Mouse (Mus musculus) midbrain, embryonic 16.5 days (tissue): ENCODE measurements around the gene Pigx. TPM values are rescaled to one million over a fixed set of nuclear protein-coding genes. Genes with fewer than 3 reads are reported as not detected.

Experiments
- ATAC-seq: fragments of 200-750 bp; cut with Nextera tagmentation; 2 replicates; pipeline ENCODE4 v1.8.0; 2017; ENCODE audit warnings: moderate TSS enrichment
- H3K27ac ChIP-seq: fragments of 300-500 bp; sonication (generic); 2 replicates; pipeline ENCODE4 v1.5.1; 2014; ENCODE audit warnings: mild to moderate bottlenecking, low read length, mixed read lengths
- H3K27me3 ChIP-seq: fragments of 300-500 bp; sonication (generic); 2 replicates; pipeline ENCODE4 v1.6.1; 2014; ENCODE audit warnings: low read depth, low read length, mixed read lengths; ENCODE audit not compliant: control insufficient read depth, insufficient read depth
- H3K36me3 ChIP-seq: fragments of 300-500 bp; sonication (generic); 2 replicates; pipeline ENCODE4 v1.6.1; 2014; ENCODE audit warnings: mild to moderate bottlenecking, low read length, moderate library complexity, mixed read lengths; ENCODE audit not compliant: control insufficient read depth, insufficient read depth
- H3K4me1 ChIP-seq: fragments of 300-500 bp; sonication (generic); 2 replicates; pipeline ENCODE4 v1.6.1; 2014; ENCODE audit warnings: mild to moderate bottlenecking, low read length, mixed read lengths; ENCODE audit not compliant: control insufficient read depth, insufficient read depth
- H3K4me2 ChIP-seq: fragments of 300-500 bp; sonication (generic); 2 replicates; pipeline ENCODE4 v1.6.1; 2014; ENCODE audit warnings: mild to moderate bottlenecking, low read length, mixed read lengths
- H3K4me3 ChIP-seq: fragments of 300-500 bp; sonication (generic); 2 replicates; pipeline ENCODE4 v1.5.1; 2014; ENCODE audit warnings: low read depth, mild to moderate bottlenecking, low read length, moderate library complexity, mixed read lengths
- H3K9ac ChIP-seq: fragments of 300-500 bp; sonication (generic); 2 replicates; pipeline ENCODE4 v1.6.1; 2014; ENCODE audit warnings: low read depth, low read length, mixed read lengths
- H3K9me3 ChIP-seq: fragments of 300-500 bp; sonication (generic); replicated peaks from 2 replicates; pipeline ENCODE4 v1.6.1; 2014; ENCODE audit warnings: mild to moderate bottlenecking, low read length, mixed read lengths; ENCODE audit not compliant: control insufficient read depth, poor library complexity, severe bottlenecking
- WGBS: fragments of 180-500 bp; shearing (Covaris S2); extraction: QIAGEN DNeasy Blood & Tissue Kit; methylation state at CpG from one replicate; pipeline ENCODE4 v1.1.7; 2014; 5-methylcytosine and 5-hydroxymethylcytosine counted together
- polyA plus RNA-seq: library from polyadenylated mRNA; unstranded; fragments of >200 nt; fragmentation: Nextera tagmentation; extraction: Ambion mirVana; gene quantifications from 2 replicates; pipeline ENCODE4 v1.2.1, GENCODE M21; 2015

The Pigx gene
- polyA plus RNA-seq, 1 experiment from 2014 or later = 104 TPM

- Histone ChIP-seq H3K4me1 (no peaks in the 10 kb centered on the region), H3K9me3 (no peaks in the 10 kb centered on the region), H3K4me2 (no peak overlapping the region), H3K27ac (no peak overlapping the region), H3K9ac (no peak overlapping the region), H3K36me3 (no peaks in the 10 kb centered on the region), H3K27me3 (no peaks in the 10 kb centered on the region), H3K4me3 (no peak overlapping the region)
- ATAC-seq = no peak
- 87% methylated on average over 20 of the region's 20 CpGs for WGBS
These were observed 30.1 kb upstream of the Pigx start for GRCm38 (mm10) chr16:32129449-32130189.

GRCm38 (mm10) chr16:32127046-32127445, 27.5 kb upstream of the Pigx start:
- 77% methylated on average over 4 of the region's 4 CpGs for WGBS

GRCm38 (mm10) chr16:32125364-32125763, 25.8 kb upstream of the Pigx start:
- 88% methylated on average over 3 of the region's 3 CpGs for WGBS
- no peaks in the 10 kb centered on the region for H3K9me3 ChIP-seq
- H3K27me3 ChIP-seq = no peaks in the 10 kb centered on the region
- H3K4me2 ChIP-seq = no peak overlapping the region
- H3K36me3 ChIP-seq = no peaks in the 10 kb centered on the region
- no peak overlapping the region for H3K27ac ChIP-seq
- ATAC-seq = no peak
- H3K9ac ChIP-seq = no peak overlapping the region
- H3K4me1 ChIP-seq = no peaks in the 10 kb centered on the region
- H3K4me3 ChIP-seq = no peak overlapping the region

More at GRCm38 (mm10) chr16:32127046-32127445, 27.5 kb upstream of the Pigx start:
- ATAC-seq = no peak
- H3K4me2 ChIP-seq = no peak overlapping the region
- H3K36me3 ChIP-seq = no peaks in the 10 kb centered on the region
- H3K4me3 ChIP-seq = no peak overlapping the region
- H3K9ac ChIP-seq = no peak overlapping the region
- no peaks in the 10 kb centered on the region for H3K9me3 ChIP-seq
- no peaks in the 10 kb centered on the region for H3K4me1 ChIP-seq
- H3K27ac ChIP-seq = no peak overlapping the region
- no peaks in the 10 kb centered on the region for H3K27me3 ChIP-seq

GRCm38 (mm10) chr16:32124444-32125335, 25.1 kb upstream of the Pigx start:
- no peaks in the 10 kb centered on the region for H3K27me3 ChIP-seq
- H3K9me3 ChIP-seq = no peaks in the 10 kb centered on the region
- no peak overlapping the region for H3K27ac ChIP-seq
- no peak for ATAC-seq
- no peaks in the 10 kb centered on the region for H3K36me3 ChIP-seq
- no peak overlapping the region for H3K4me2 ChIP-seq
- 63% methylated on average over 17 of the region's 17 CpGs for WGBS
- H3K4me3 ChIP-seq = no peak overlapping the region
- no peak overlapping the region for H3K9ac ChIP-seq
- no peaks in the 10 kb centered on the region for H3K4me1 ChIP-seq

GRCm38 (mm10) chr16:32124020-32124419, 24.5 kb upstream of the Pigx start:
- Histone ChIP-seq H3K4me2 (no peak overlapping the region), H3K9me3 (no peaks in the 10 kb centered on the region), H3K36me3 (no peaks in the 10 kb centered on the region), H3K27me3 (no peaks in the 10 kb centered on the region), H3K27ac (no peak overlapping the region), H3K9ac (no peak overlapping the region), H3K4me1 (no peaks in the 10 kb centered on the region), H3K4me3 (no peak overlapping the region)
- ATAC-seq = no peak
- WGBS = 91% methylated on average over 7 of the region's 7 CpGs

- H3K4me1 ChIP-seq = peaks cover under 1% of the 10 kb centered on the region; the same call in 1 of the 2 replicates
- H3K9me3 ChIP-seq = no peaks in the 10 kb centered on the region
- no peaks in the 10 kb centered on the region for H3K27me3 ChIP-seq
- H3K4me2 ChIP-seq = no peak overlapping the region
- H3K9ac ChIP-seq = no peak overlapping the region
- WGBS = 80% methylated on average over 3 of the region's 3 CpGs
- no peaks in the 10 kb centered on the region for H3K36me3 ChIP-seq
- ATAC-seq = no peak
- H3K4me3 ChIP-seq = no peak overlapping the region
- no peak overlapping the region for H3K27ac ChIP-seq
These were observed 20.9 kb upstream of the Pigx start for GRCm38 (mm10) chr16:32120454-32120853.

GRCm38 (mm10) chr16:32116186-32116585, 16.6 kb upstream of the Pigx start:
- ATAC-seq = no peak
- no peak overlapping the region for H3K27ac ChIP-seq
- no peaks in the 10 kb centered on the region for H3K27me3 ChIP-seq
- H3K9me3 ChIP-seq = no peaks in the 10 kb centered on the region
- peaks cover 4% of the 10 kb centered on the region for H3K4me1 ChIP-seq
- H3K36me3 ChIP-seq = no peaks in the 10 kb centered on the region
- H3K4me3 ChIP-seq = no peak overlapping the region
- H3K9ac ChIP-seq = no peak overlapping the region
- WGBS = 66% methylated on average over 5 of the region's 5 CpGs
- no peak overlapping the region for H3K4me2 ChIP-seq

- H3K36me3 ChIP-seq = no peaks in the 10 kb centered on the region
- no peak for ATAC-seq
- no peak overlapping the region for H3K4me3 ChIP-seq
- 70% methylated on average over 6 of the region's 6 CpGs for WGBS
- H3K4me1 ChIP-seq = peaks cover 4% of the 10 kb centered on the region
- H3K27ac ChIP-seq = no peak overlapping the region
- H3K27me3 ChIP-seq = no peaks in the 10 kb centered on the region
- H3K9me3 ChIP-seq = no peaks in the 10 kb centered on the region
- no peak overlapping the region for H3K4me2 ChIP-seq
- no peak overlapping the region for H3K9ac ChIP-seq
These were observed 16.2 kb upstream of the Pigx start for GRCm38 (mm10) chr16:32115781-32116180.
